Mouse (Mus musculus) CH12.LX (cell line): ENCODE results near the gene Traf5.

Experiments used
- BHLHE40 ChIP-seq: IDR thresholded peaks from 2 replicates; pipeline ENCODE4 v1.6.1; 2011; ENCODE audit warnings: mild to moderate bottlenecking, low read depth, low read length, improper control_type of control experiment
- CTCF ChIP-seq, 2 experiments: IDR thresholded peaks in 1 of 2; conservative IDR thresholded peaks in 1 of 2; 2 replicates each; pipeline ENCODE4 v1.5.1; 2011 to 2012; ENCODE audit warnings: low read depth in 2 of 2, low read length in 2 of 2, improper control_type of control experiment in 1 of 2, inconsistent platforms in 1 of 2, mild to moderate bottlenecking in 1 of 2, moderate library complexity in 1 of 2
- EP300 ChIP-seq: IDR thresholded peaks from 2 replicates; pipeline ENCODE4 v1.6.1; 2011; ENCODE audit warnings: low read length, improper control_type of control experiment
- IRF4 ChIP-seq: IDR thresholded peaks from 2 replicates; pipeline ENCODE4 v1.6.1; 2014; ENCODE audit warnings: low read depth, mild to moderate bottlenecking, inconsistent platforms, low read length, improper control_type of control experiment
- JUND ChIP-seq: conservative IDR thresholded peaks from 2 replicates; pipeline ENCODE4 v1.6.1; 2011; ENCODE audit warnings: low read depth, low read length, improper control_type of control experiment
- KAT2A ChIP-seq: IDR thresholded peaks from 2 replicates; pipeline ENCODE4 v1.6.1; 2012; ENCODE audit warnings: low read length, improper control_type of control experiment, inconsistent platforms; ENCODE audit not compliant: insufficient replicate concordance
- MAX ChIP-seq: IDR thresholded peaks from 2 replicates; pipeline ENCODE4 v1.6.1; 2011; ENCODE audit warnings: low read length, improper control_type of control experiment
- MEF2A ChIP-seq: IDR thresholded peaks from 2 replicates; pipeline ENCODE4 v1.6.1; 2014; ENCODE audit warnings: low read depth, mild to moderate bottlenecking, inconsistent platforms, low read length, improper control_type of control experiment, borderline replicate concordance
- NELFE ChIP-seq: IDR thresholded peaks from 2 replicates; pipeline ENCODE4 v1.6.1; 2011; ENCODE audit warnings: low read depth, low read length, improper control_type of control experiment
- NRF1 ChIP-seq: IDR thresholded peaks from 2 replicates; pipeline ENCODE4 v1.6.1; 2014; ENCODE audit warnings: low read depth, mild to moderate bottlenecking, inconsistent platforms, low read length, improper control_type of control experiment, moderate library complexity
- POLR2A ChIP-seq: IDR thresholded peaks from 2 replicates; pipeline ENCODE4 v1.6.1; 2011; ENCODE audit warnings: low read depth, mild to moderate bottlenecking, improper control_type of control experiment, low read length
- POLR2AphosphoS2 ChIP-seq: IDR thresholded peaks from 2 replicates; pipeline ENCODE4 v1.6.1; 2011; ENCODE audit warnings: low read depth, low read length, improper control_type of control experiment

DNA sequence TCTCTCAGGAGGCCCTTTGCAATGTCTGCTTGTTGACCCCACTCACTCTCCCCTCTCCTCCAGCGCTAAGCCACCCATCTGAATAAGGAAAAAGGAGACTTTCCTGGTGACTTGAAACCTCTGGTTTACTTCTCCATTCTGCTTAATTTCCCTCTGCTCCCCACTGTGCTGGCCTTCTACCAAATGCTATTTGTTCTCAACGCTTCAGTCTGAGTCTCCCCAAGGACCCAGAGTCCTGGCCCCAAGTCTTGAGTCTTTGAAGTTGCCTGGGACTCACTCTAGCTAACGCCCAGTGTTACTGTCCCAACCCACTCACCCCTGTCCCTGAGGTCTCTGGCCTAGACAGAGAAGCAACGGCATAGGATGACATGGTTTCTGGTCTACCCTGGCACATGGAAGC, 4.3 kb downstream of the Traf5 start:
- no peak for TF ChIP-seq NRF1
- TF ChIP-seq CTCF (conservative IDR thresholded peaks at IDR 0.05 in 1 of 2, IDR thresholded peaks at IDR 0.05 in 1 of 2; ENCODE audit: low read depth in 2 of 2, low read length in 2 of 2): no peak
- TF ChIP-seq IRF4: no peak
- TF ChIP-seq NELFE: no peak
- TF ChIP-seq POLR2AphosphoS2: no peak
- no peak for TF ChIP-seq POLR2A
- TF ChIP-seq JUND: no peak
- TF ChIP-seq EP300: no peak
- no peak for TF ChIP-seq MEF2A
- no peak for TF ChIP-seq BHLHE40
- TF ChIP-seq MAX: no peak
- TF ChIP-seq KAT2A: no peak
